8 mouse cellular contexts compared by ENCODE assay signal in the genomic region with DNA sequence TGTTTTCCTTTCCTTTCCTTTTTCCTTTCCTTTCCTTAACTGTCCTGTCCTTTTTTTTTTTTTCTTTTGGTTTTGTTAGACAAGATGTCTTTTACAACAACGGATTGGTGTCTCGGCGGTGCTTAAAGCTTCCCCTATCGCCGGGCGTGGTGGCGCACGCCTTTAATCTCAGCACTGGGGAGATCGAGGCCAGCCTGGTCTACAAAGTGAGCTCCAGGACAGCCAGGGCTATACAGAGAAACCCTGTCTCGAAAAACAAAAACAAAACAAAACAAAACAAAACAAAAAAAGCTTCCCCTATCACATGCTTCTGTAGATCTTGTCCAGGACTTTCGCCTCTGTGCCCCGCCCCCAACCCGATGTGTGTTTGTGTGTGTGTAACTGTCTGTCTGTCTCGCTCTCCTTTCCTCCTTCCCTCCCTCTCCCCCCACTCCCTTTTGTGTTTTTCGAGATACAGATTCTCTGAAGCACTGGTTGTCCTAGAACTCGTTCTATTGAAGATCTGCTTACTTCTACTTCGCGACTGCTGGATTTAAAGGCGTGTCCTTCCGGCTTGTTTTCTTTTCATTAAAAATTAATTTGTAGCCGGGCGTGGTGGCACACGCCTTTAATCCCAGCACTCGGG. TPM values are rescaled to one million over a fixed set of nuclear protein-coding genes. Genes with fewer than 3 reads are reported as not detected.
DNase-seq lines count a peak whose midpoint lies in the region; ATAC-seq and TF ChIP-seq lines count a peak whose summit lies in the region.

No protein-coding gene starts in this region.

- H3K4me3 ChIP-seq in kidney, embryonic 16.5 days (ENCODE audit: low read length), result peak overlapping the region; percentile 90
- peak overlapping the region; percentile 81 for H3K4me3 ChIP-seq in bone marrow macrophage, adult 2 months (ENCODE audit: insufficient read depth, low read length)
- H3K4me3 ChIP-seq in hindbrain, embryonic 14.5 days (replicated peaks; ENCODE audit: low read length), result peak overlapping the region; percentile 84
- H3K4me3 ChIP-seq in midbrain, embryonic 10.5 days, result peak overlapping the region; percentile 89

- H3K4me1 ChIP-seq in kidney, embryonic 16.5 days (ENCODE audit: insufficient read depth, low read length), result peaks cover 9% of the 10 kb centered on the region
- peaks cover 5% of the 10 kb centered on the region; the same call in 1 of the 2 replicates for H3K4me1 ChIP-seq in bone marrow macrophage, adult 2 months (ENCODE audit: control insufficient read depth, insufficient read depth, low read length)
- peaks cover 17% of the 10 kb centered on the region for H3K4me1 ChIP-seq in hindbrain, embryonic 14.5 days (replicated peaks; ENCODE audit: control insufficient read depth, insufficient read depth, low read length)
- peaks cover 22% of the 10 kb centered on the region for H3K4me1 ChIP-seq in midbrain, embryonic 10.5 days

- WGBS in kidney, embryonic 16.5 days, result 3% methylated on average over 24 of the region's 24 CpGs
- 6% methylated on average over 24 of the region's 24 CpGs for WGBS in hindbrain, embryonic 14.5 days
- 7% methylated on average over 24 of the region's 24 CpGs for WGBS in midbrain, embryonic 10.5 days

- no peak for DNase-seq in kidney, adult 9 months
- no peak for DNase-seq in hindbrain, embryonic 14.5 days (ENCODE audit: low spot score)
- no peak for DNase-seq in midbrain, embryonic 10.5 days (ENCODE audit: low spot score)
- no peak for DNase-seq in layer of hippocampus, adult 8-10 months (ENCODE audit: low spot score in 2 of 2)
- no peak for DNase-seq in spleen, postnatal 14 days (ENCODE audit: low spot score in 2 of 2)
- DNase-seq in frontal cortex, postnatal 14 days (ENCODE audit: low spot score in 2 of 2), result no peak

- 0 out of 2 replicates have a peak, but pooled peaks have one; percentile 55 for ATAC-seq in kidney, embryonic 16.5 days (ENCODE audit: low FRiP score, low TSS enrichment)
- ATAC-seq in hindbrain, embryonic 14.5 days (ENCODE audit: low FRiP score), result peak; percentile 38; the same call in 1 of the 2 replicates

- peaks cover 19% of the 10 kb centered on the region for H3K36me3 ChIP-seq in kidney, embryonic 16.5 days (ENCODE audit: insufficient read depth, low read length)
- peaks cover 20% of the 10 kb centered on the region for H3K36me3 ChIP-seq in hindbrain, embryonic 14.5 days (replicated peaks; ENCODE audit: control insufficient read depth, insufficient read depth)
- H3K36me3 ChIP-seq in midbrain, embryonic 10.5 days, result peaks cover 31% of the 10 kb centered on the region

- peak overlapping the region; percentile 84 for H3K27ac ChIP-seq in kidney, embryonic 16.5 days (ENCODE audit: low read length)
- H3K27ac ChIP-seq in bone marrow macrophage, adult 2 months (ENCODE audit: insufficient read depth, low read depth, low read length), result peak overlapping the region; percentile 84
- peak overlapping the region; percentile 86 for H3K27ac ChIP-seq in hindbrain, embryonic 14.5 days
- H3K27ac ChIP-seq in midbrain, embryonic 10.5 days (replicated peaks), result peak overlapping the region; percentile 87

- no peak for TF ChIP-seq POLR2A in bone marrow macrophage, adult 2 months (IDR thresholded peaks at IDR 0.05; ENCODE audit: borderline replicate concordance, low read depth, low read length)

- peak overlapping the region; percentile 88 for H3K9ac ChIP-seq in kidney, embryonic 16.5 days (replicated peaks; ENCODE audit: low read length)
- peak overlapping the region; percentile 79 for H3K9ac ChIP-seq in hindbrain, embryonic 14.5 days

- H3K9me3 ChIP-seq in kidney, embryonic 16.5 days (ENCODE audit: low read length), result no peaks in the 10 kb centered on the region
- H3K9me3 ChIP-seq in hindbrain, embryonic 14.5 days (ENCODE audit: control insufficient read depth, low read length), result no peaks in the 10 kb centered on the region
- no peaks in the 10 kb centered on the region for H3K9me3 ChIP-seq in midbrain, embryonic 10.5 days (replicated peaks)

- H3K27me3 ChIP-seq in kidney, embryonic 16.5 days (ENCODE audit: insufficient read depth, low read length), result no peaks in the 10 kb centered on the region
- no peaks in the 10 kb centered on the region for H3K27me3 ChIP-seq in hindbrain, embryonic 14.5 days (ENCODE audit: control insufficient read depth, insufficient read depth, low read length)
- H3K27me3 ChIP-seq in midbrain, embryonic 10.5 days (ENCODE audit: low read depth, poor library complexity, severe bottlenecking), result no peaks in the 10 kb centered on the region

- no peak for TF ChIP-seq CTCF in bone marrow macrophage, adult 2 months (IDR thresholded peaks at IDR 0.05; ENCODE audit: low read depth, low read length)

- H3K4me2 ChIP-seq in kidney, embryonic 16.5 days (replicated peaks; ENCODE audit: low read depth, low read length), result peak overlapping the region; percentile 81
- H3K4me2 ChIP-seq in hindbrain, embryonic 14.5 days (replicated peaks), result peak overlapping the region; percentile 79

RNA-seq across cellular contexts. Expression of gene Tbl3, which starts 0.5 kb away (rescaled TPM):
- polyA plus RNA-seq in kidney, embryonic 16.5 days (2015; fragmentation: Nextera tagmentation; extraction: Ambion mirVana), result 92.1 and 107 TPM in 2 replicates
- 11.7 and 16.9 TPM in 2 replicates for polyA plus RNA-seq in bone marrow macrophage, adult 2 months (2012; ENCODE audit: insufficient read depth, insufficient read length, missing spikeins)
- 58.3 and 64.3 TPM in 2 replicates for polyA plus RNA-seq in hindbrain, embryonic 14.5 days (2014; fragmentation: Nextera tagmentation; extraction: Ambion mirVana)
- 141 and 144 TPM in 2 replicates for polyA plus RNA-seq in midbrain, embryonic 10.5 days (2016; fragmentation: Nextera tagmentation; extraction: Ambion mirVana)
- total RNA-seq in layer of hippocampus, adult 8-10 months (2022), result 10 to 100 TPM; 24.2 to 32.3 (median 27.8) TPM

RNA-seq across cellular contexts. Expression of gene Rnf151, which starts 9.9 kb away (rescaled TPM):
- 0.26 TPM in 1 of 2 replicates, not detected in the other for polyA plus RNA-seq in kidney, embryonic 16.5 days (2015; fragmentation: Nextera tagmentation; extraction: Ambion mirVana)
- polyA plus RNA-seq in bone marrow macrophage, adult 2 months (2012; ENCODE audit: insufficient read depth, insufficient read length, missing spikeins), result not detected in 2 replicates
- polyA plus RNA-seq in hindbrain, embryonic 14.5 days (2014; fragmentation: Nextera tagmentation; extraction: Ambion mirVana), result not detected in 2 replicates
- polyA plus RNA-seq in midbrain, embryonic 10.5 days (2016; fragmentation: Nextera tagmentation; extraction: Ambion mirVana), result 0.26 and 0.51 TPM in 2 replicates
- under 1 TPM in 2 of 4 experiments, not detected in 2; 0.36 to 0.47 TPM for total RNA-seq in layer of hippocampus, adult 8-10 months (2022)

RNA-seq across cellular contexts. Expression of gene Rps2, which starts 10.0 kb away (rescaled TPM):
- polyA plus RNA-seq in kidney, embryonic 16.5 days (2015; fragmentation: Nextera tagmentation; extraction: Ambion mirVana), result 1,489 and 1,547 TPM in 2 replicates
- polyA plus RNA-seq in bone marrow macrophage, adult 2 months (2012; ENCODE audit: insufficient read depth, insufficient read length, missing spikeins), result 685 and 784 TPM in 2 replicates
- 800 and 838 TPM in 2 replicates for polyA plus RNA-seq in hindbrain, embryonic 14.5 days (2014; fragmentation: Nextera tagmentation; extraction: Ambion mirVana)
- 1,457 and 1,841 TPM in 2 replicates for polyA plus RNA-seq in midbrain, embryonic 10.5 days (2016; fragmentation: Nextera tagmentation; extraction: Ambion mirVana)
- 100 to 1,000 TPM; 282 to 365 (median 323) TPM for total RNA-seq in layer of hippocampus, adult 8-10 months (2022)

RNA-seq across cellular contexts. Expression of gene Noxo1, which starts 11.9 kb away (rescaled TPM):
- 1.9 and 2.7 TPM in 2 replicates for polyA plus RNA-seq in kidney, embryonic 16.5 days (2015; fragmentation: Nextera tagmentation; extraction: Ambion mirVana)
- 3.9 and 6.0 TPM in 2 replicates for polyA plus RNA-seq in bone marrow macrophage, adult 2 months (2012; ENCODE audit: insufficient read depth, insufficient read length, missing spikeins)
- polyA plus RNA-seq in hindbrain, embryonic 14.5 days (2014; fragmentation: Nextera tagmentation; extraction: Ambion mirVana), result 1.9 and 2.4 TPM in 2 replicates
- 1.0 and 1.5 TPM in 2 replicates for polyA plus RNA-seq in midbrain, embryonic 10.5 days (2016; fragmentation: Nextera tagmentation; extraction: Ambion mirVana)
- 1 to 10 TPM; 2.0 to 4.3 (median 3.4) TPM for total RNA-seq in layer of hippocampus, adult 8-10 months (2022)

RNA-seq across cellular contexts. Expression of gene Gfer, which starts 12.0 kb away (rescaled TPM):
- polyA plus RNA-seq in kidney, embryonic 16.5 days (2015; fragmentation: Nextera tagmentation; extraction: Ambion mirVana), result 44.4 and 45.3 TPM in 2 replicates
- 21.6 and 22.0 TPM in 2 replicates for polyA plus RNA-seq in bone marrow macrophage, adult 2 months (2012; ENCODE audit: insufficient read depth, insufficient read length, missing spikeins)
- polyA plus RNA-seq in hindbrain, embryonic 14.5 days (2014; fragmentation: Nextera tagmentation; extraction: Ambion mirVana), result 35.2 and 43.4 TPM in 2 replicates
- polyA plus RNA-seq in midbrain, embryonic 10.5 days (2016; fragmentation: Nextera tagmentation; extraction: Ambion mirVana), result 52.3 and 58.5 TPM in 2 replicates
- total RNA-seq in layer of hippocampus, adult 8-10 months (2022), result 10 to 100 TPM; 17.9 to 23.4 (median 21.1) TPM
